Mouse (Mus musculus): Measurements from ENCODE around the gene Ptpn5.

GRCm38 (mm10) chr7:47030517-47031193, 102.8 kb downstream of the Ptpn5 start:
- TF ChIP-seq POLR2A (IDR thresholded peaks at IDR 0.05; ENCODE audit: low read depth, low read length) (no peak), CTCF (conservative IDR thresholded peaks at IDR 0.05; ENCODE audit: insufficient read depth, insufficient read length, low read depth, low read length) (no peak)

Measured in kidney, adult 2 months (tissue).